8 mouse cellular contexts compared by ENCODE assay signal in genomic region chr7:73853296-73853950, GRCm38 (mm10).
A peak's percentile ranks its signal among the peaks of the same experiment; 100 is the strongest.
DNase-seq lines count a peak whose midpoint lies in the region; ATAC-seq and TF ChIP-seq lines count a peak whose summit lies in the region.
"Not testable (repeated sequence)": the region's sequence is repeated elsewhere in the genome, so short reads cannot be mapped to it uniquely, and the experiment has no call there.

No protein-coding gene starts in this region.

- H3K4me2 ChIP-seq in kidney, embryonic 15.5 days, result 0 out of 2 replicates have a peak overlapping the region, but pooled peaks have one; percentile 7
- H3K4me2 ChIP-seq in kidney, postnatal 0 days (ENCODE audit: low read length), result not testable (repeated sequence)

- not testable (repeated sequence) for H3K9ac ChIP-seq in kidney, embryonic 15.5 days; kidney, postnatal 0 days (ENCODE audit: low read depth, low read length)

- not testable (repeated sequence) for TF ChIP-seq CTCF in E14TG2a.4 (conservative IDR thresholded peaks at IDR 0.05; ENCODE audit: low read length); kidney, postnatal 0 days (IDR thresholded peaks at IDR 0.05; ENCODE audit: low read depth)

- not testable (repeated sequence) for H3K27me3 ChIP-seq in E14TG2a.4 (ENCODE audit: insufficient read depth, low read length); kidney, embryonic 15.5 days; kidney, postnatal 0 days (ENCODE audit: insufficient read depth, low read length)

- peak overlapping the region; percentile 72 for H3K4me3 ChIP-seq in E14TG2a.4 (replicated peaks; ENCODE audit: low read length)
- H3K4me3 ChIP-seq in kidney, embryonic 15.5 days (replicated peaks); kidney, postnatal 0 days (replicated peaks; ENCODE audit: low read depth, low read length): not testable (repeated sequence)

- peaks cover 67% of the 10 kb centered on the region for H3K4me1 ChIP-seq in E14TG2a.4 (replicated peaks; ENCODE audit: low read depth, low read length)
- not testable (repeated sequence) for H3K4me1 ChIP-seq in kidney, embryonic 15.5 days; kidney, postnatal 0 days (replicated peaks; ENCODE audit: insufficient read depth, low read length)

- peaks cover 10% of the 10 kb centered on the region for H3K9me3 ChIP-seq in E14TG2a.4 (ENCODE audit: low read length)
- H3K9me3 ChIP-seq in kidney, embryonic 15.5 days (replicated peaks); kidney, postnatal 0 days (replicated peaks; ENCODE audit: low read length): not testable (repeated sequence)

- DNase-seq in ES-CJ7 (ENCODE audit: low read depth, low spot score) (peak; percentile 55), R1 (ENCODE audit: low read depth, low spot score) (peak; percentile 88)
- DNase-seq in kidney, adult 11 months, result peak; percentile 24
- peak; percentile 9 to 56 for DNase-seq in kidney, adult 8-10 months
- not testable (repeated sequence) for DNase-seq in kidney, postnatal 0 days (ENCODE audit: low spot score)
- peak; percentile 11 to 42 for DNase-seq in kidney, postnatal 36 days

- H3K27ac ChIP-seq in kidney, embryonic 15.5 days, result peak overlapping the region; percentile 51; the same call in 1 of the 2 replicates
- H3K27ac ChIP-seq in kidney, postnatal 0 days, result 0 out of 2 replicates have a peak overlapping the region, but pooled peaks have one; percentile 34

- 0 out of 2 replicates have a peak, but pooled peaks have one; percentile 36 for ATAC-seq in kidney, embryonic 15.5 days (replicated peaks; ENCODE audit: low FRiP score)
- not testable (repeated sequence) for ATAC-seq in kidney, postnatal 0 days (replicated peaks; ENCODE audit: low FRiP score, low read depth)

- WGBS in kidney, embryonic 15.5 days, result 64% methylated on average over 3 of the region's 3 CpGs
- WGBS in kidney, postnatal 0 days, result 70% methylated on average over 3 of the region's 3 CpGs

- not testable (repeated sequence) for H3K36me3 ChIP-seq in E14TG2a.4 (ENCODE audit: insufficient read depth, low read length); kidney, embryonic 15.5 days; kidney, postnatal 0 days (ENCODE audit: insufficient read depth, low read length)
